Mouse (Mus musculus) lung, postnatal 0 days (tissue): ENCODE measurements around the gene Uvrag. TPM values are rescaled to one million over a fixed set of nuclear protein-coding genes. Genes with fewer than 3 reads are reported as not detected.

Experiments used
- ATAC-seq: fragments of 200-750 bp; cut with Nextera tagmentation; 2 replicates; pipeline ENCODE4 v1.8.0; 2017; ENCODE audit warnings: moderate library complexity
- DNase-seq: peaks from one replicate; pipeline ENCODE4 v3.0.0-alpha.2; 2016; ENCODE audit warnings: low spot score
- H3K27ac ChIP-seq: fragments of 300-500 bp; sonication (generic); 2 replicates; pipeline ENCODE4 v1.5.1; 2014; ENCODE audit warnings: antibody characterized with exemption, mild to moderate bottlenecking, low read length, mixed read lengths
- H3K27me3 ChIP-seq: fragments of 300-500 bp; sonication (generic); replicated peaks from 2 replicates; pipeline ENCODE4 v1.6.1; 2014; ENCODE audit warnings: low read length, mixed read lengths; ENCODE audit not compliant: insufficient read depth
- H3K36me3 ChIP-seq: fragments of 300-500 bp; sonication (generic); 2 replicates; pipeline ENCODE4 v1.6.1; 2014; ENCODE audit warnings: low read length, mixed read lengths; ENCODE audit not compliant: insufficient read depth
- H3K4me1 ChIP-seq: fragments of 300-500 bp; sonication (generic); 2 replicates; pipeline ENCODE4 v1.6.1; 2014; ENCODE audit warnings: antibody characterized with exemption, low read depth, low read length, mixed read lengths; ENCODE audit not compliant: insufficient read depth
- H3K4me2 ChIP-seq: fragments of 300-500 bp; sonication (generic); replicated peaks from 2 replicates; pipeline ENCODE4 v1.6.1; 2014; ENCODE audit warnings: low read depth, mild to moderate bottlenecking, low read length, moderate library complexity, mixed read lengths
- H3K4me3 ChIP-seq: fragments of 300-500 bp; sonication (generic); 2 replicates; pipeline ENCODE4 v1.5.1; 2014; ENCODE audit warnings: low read depth, low read length
- H3K9ac ChIP-seq: fragments of 300-500 bp; sonication (generic); replicated peaks from 2 replicates; pipeline ENCODE4 v1.6.1; 2014; ENCODE audit warnings: low read depth, mild to moderate bottlenecking
- H3K9me3 ChIP-seq: fragments of 300-500 bp; sonication (generic); 2 replicates; pipeline ENCODE4 v1.6.1; 2016; ENCODE audit warnings: low read length, mixed read lengths
- CTCF ChIP-seq: IDR thresholded peaks from 2 replicates; pipeline ENCODE4 v1.5.1; 2016; ENCODE audit warnings: antibody characterized with exemption, mild to moderate bottlenecking
- EP300 ChIP-seq: IDR thresholded peaks from 2 replicates; pipeline ENCODE4 v1.6.1; 2016; ENCODE audit warnings: antibody characterized with exemption, mild to moderate bottlenecking, control low read depth
- WGBS: fragments of 180-500 bp; shearing (Covaris S2); extraction: QIAGEN DNeasy Blood & Tissue Kit; methylation state at CpG from one replicate; pipeline ENCODE4 v1.1.7; 2014; 5-methylcytosine and 5-hydroxymethylcytosine counted together
- polyA plus RNA-seq: library from polyadenylated mRNA; unstranded; fragments of >200 nt; fragmentation: Nextera tagmentation; extraction: Ambion mirVana; gene quantifications from 2 replicates; pipeline ENCODE4 v1.2.1, GENCODE M21; 2015

The Uvrag gene
- polyA plus RNA-seq, 1 experiment from 2014 or later: 23.4 TPM

DNA sequence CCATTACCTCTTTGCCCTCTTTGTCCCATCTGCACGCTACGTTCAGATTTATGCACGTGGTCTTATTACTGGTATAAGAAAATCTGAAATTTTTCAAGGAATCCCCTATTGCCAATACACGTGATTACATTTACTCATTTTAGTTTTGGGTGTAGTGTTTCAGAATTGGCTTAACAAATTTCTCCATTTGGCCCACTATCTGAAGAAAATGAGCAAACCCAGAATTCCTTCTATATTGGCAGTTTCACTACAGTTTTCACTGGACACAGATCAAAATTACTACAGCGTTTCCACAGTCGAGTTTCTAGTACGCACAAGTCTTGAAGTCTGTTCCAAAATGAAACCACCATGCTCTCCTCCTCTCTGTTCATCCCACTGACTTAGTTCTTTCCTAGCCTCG lies 104.7 kb downstream of the Uvrag start:
- Histone ChIP-seq H3K9me3 (no peaks in the 10 kb centered on the region), H3K4me1 (peaks cover 5% of the 10 kb centered on the region; the same call in 1 of the 2 replicates), H3K9ac (no peak overlapping the region), H3K27ac (no peak overlapping the region), H3K27me3 (no peaks in the 10 kb centered on the region), H3K4me3 (no peak overlapping the region), H3K4me2 (no peak overlapping the region), H3K36me3 (no peaks in the 10 kb centered on the region)
- ATAC-seq (no peak), DNase-seq (no peak)
- 42% methylated on average over 8 of the region's 8 CpGs for WGBS
- no peak for TF ChIP-seq CTCF
- no peak for TF ChIP-seq EP300

DNA sequence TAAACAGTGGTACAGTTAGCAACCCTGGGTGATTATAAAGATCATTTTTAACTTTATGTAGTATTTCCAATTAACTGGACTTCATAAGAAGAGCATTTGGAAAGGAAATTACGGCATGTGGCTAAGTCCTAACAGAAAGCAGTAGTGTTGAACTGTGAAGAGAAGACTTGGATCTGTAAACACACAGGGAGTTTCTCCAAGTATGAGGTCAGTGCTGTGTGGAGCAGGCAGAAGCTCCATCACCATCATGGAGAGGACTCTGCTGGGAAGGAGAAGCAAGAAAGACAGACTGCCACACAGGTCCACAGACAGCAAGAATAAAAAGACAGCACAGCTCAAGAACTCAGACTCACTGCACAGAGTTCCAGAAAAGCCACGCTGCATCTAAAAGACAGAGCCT lies 106.0 kb downstream of the Uvrag start:
- Histone ChIP-seq H3K36me3 (no peaks in the 10 kb centered on the region), H3K9me3 (no peaks in the 10 kb centered on the region), H3K9ac (no peak overlapping the region), H3K27ac (no peak overlapping the region), H3K4me2 (no peak overlapping the region), H3K4me3 (no peak overlapping the region), H3K27me3 (no peaks in the 10 kb centered on the region), H3K4me1 (peaks cover 5% of the 10 kb centered on the region; the same call in 1 of the 2 replicates)
- ATAC-seq: no peak
- 87% methylated on average over 2 of the region's 2 CpGs for WGBS
- DNase-seq: no peak
- TF ChIP-seq CTCF (no peak), EP300 (no peak)

DNA sequence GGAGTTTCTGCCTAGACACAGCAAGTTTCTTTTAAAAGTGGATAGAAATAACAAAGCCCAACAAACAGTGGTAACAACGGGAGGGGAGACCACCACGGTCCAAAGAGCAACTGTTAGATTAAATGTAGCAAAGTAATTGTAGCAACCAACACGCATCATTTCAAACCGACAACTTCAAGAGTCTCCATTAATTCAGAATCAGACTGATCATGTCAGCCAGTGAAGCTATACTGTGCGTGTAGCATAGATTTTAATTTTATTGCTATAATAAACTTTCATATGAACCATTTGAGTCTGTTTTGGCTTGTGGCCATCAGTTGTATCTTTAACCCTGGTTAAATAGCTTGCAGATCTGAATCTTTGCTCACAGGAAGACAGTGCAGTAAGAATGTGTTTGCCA lies 107.1 kb downstream of the Uvrag start:
- Histone ChIP-seq H3K9me3 (no peaks in the 10 kb centered on the region), H3K36me3 (no peaks in the 10 kb centered on the region), H3K27ac (no peak overlapping the region), H3K4me1 (peaks cover 5% of the 10 kb centered on the region; the same call in 1 of the 2 replicates), H3K4me3 (no peak overlapping the region), H3K27me3 (no peaks in the 10 kb centered on the region), H3K4me2 (no peak overlapping the region), H3K9ac (no peak overlapping the region)
- TF ChIP-seq CTCF: no peak
- no peak for TF ChIP-seq EP300
- 84% methylated on average over 5 of the region's 5 CpGs for WGBS
- ATAC-seq: no peak
- DNase-seq: no peak

DNA sequence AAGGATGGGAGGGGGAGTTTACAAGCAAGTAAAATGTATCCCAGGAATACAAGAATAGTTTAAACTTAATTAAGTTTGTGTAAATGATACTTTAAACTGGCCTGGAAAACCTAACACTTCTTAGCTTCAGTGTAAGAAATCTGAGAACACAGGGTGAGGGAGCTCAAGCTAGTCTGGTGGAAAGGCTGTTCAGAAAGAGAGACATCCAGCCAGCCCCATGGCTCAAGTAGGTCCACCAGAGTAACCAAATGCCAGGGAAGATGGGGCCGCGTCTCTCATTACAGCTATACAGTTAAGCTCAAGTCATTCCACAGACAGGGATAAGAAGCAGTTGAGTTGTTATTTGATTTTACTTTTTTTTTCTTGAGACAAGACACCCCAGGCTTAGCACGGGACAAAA lies 107.6 kb downstream of the Uvrag start:
- ATAC-seq: no peak
- Histone ChIP-seq H3K27ac (no peak overlapping the region), H3K9me3 (no peaks in the 10 kb centered on the region)

DNA sequence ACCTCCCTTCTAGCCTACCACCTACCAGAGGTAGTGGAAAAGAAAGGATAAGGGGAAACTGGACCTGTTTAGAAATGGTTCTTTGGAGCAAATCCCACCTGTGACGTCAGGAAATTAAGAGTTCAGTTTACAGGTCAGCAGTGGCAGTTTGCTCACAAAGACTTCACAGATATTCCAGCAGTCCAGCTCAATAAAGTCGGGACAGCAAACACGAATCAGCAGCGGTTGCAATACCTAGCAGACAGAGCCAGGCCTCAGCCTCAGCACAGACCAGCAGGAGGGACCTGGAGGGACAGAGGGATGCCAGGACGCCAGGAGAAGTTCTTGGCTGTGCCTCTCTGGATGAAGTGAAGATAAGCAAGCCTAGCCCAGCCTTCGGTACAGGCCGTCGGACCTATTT lies 108.9 kb downstream of the Uvrag start:
- Histone ChIP-seq H3K4me3 (no peak overlapping the region), H3K27me3 (no peaks in the 10 kb centered on the region), H3K9ac (no peak overlapping the region), H3K27ac (no peak overlapping the region), H3K9me3 (no peaks in the 10 kb centered on the region), H3K4me2 (no peak overlapping the region), H3K4me1 (peaks cover 5% of the 10 kb centered on the region; the same call in 1 of the 2 replicates), H3K36me3 (no peaks in the 10 kb centered on the region)
- no peak for TF ChIP-seq EP300
- no peak for TF ChIP-seq CTCF
- DNase-seq (no peak), ATAC-seq (no peak)
- 93% methylated on average over 8 of the region's 8 CpGs for WGBS

More for the DNA sequence above, 107.6 kb downstream of the Uvrag start:
- Histone ChIP-seq H3K27me3 (no peaks in the 10 kb centered on the region), H3K4me2 (no peak overlapping the region), H3K9ac (no peak overlapping the region), H3K36me3 (no peaks in the 10 kb centered on the region), H3K4me1 (peaks cover 5% of the 10 kb centered on the region; the same call in 1 of the 2 replicates), H3K4me3 (no peak overlapping the region)
- TF ChIP-seq EP300 (no peak), CTCF (no peak)
- WGBS: 91% methylated on average over 3 of the region's 3 CpGs
- DNase-seq: no peak

DNA sequence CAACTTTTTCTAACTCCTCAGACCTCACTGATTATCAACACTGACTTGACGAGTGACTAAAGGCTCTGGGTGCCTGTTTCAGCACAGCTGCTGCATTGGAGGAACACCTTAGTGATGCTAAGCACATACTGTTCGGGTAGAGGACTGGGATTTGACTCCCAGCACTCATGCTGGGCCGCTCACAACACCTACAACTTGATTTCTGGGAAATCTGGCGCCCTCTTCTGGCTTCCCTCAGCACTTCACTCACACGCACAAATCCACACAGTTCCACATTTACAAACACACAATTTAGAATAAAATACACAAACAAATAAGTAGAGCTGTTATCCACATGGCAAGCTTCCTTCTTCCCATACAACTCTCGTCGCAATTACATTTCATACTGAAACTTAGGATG lies 112.8 kb downstream of the Uvrag start:
- H3K36me3 ChIP-seq: no peaks in the 10 kb centered on the region
- WGBS: 91% methylated on average over 7 of the region's 7 CpGs
- DNase-seq (no peak), ATAC-seq (no peak)
- H3K4me1 ChIP-seq: no peaks in the 10 kb centered on the region
- no peak overlapping the region for H3K4me2 ChIP-seq
- TF ChIP-seq CTCF (peak; percentile 49), EP300 (no peak)
- H3K27me3 ChIP-seq: no peaks in the 10 kb centered on the region
- H3K27ac ChIP-seq: no peak overlapping the region
- H3K9me3 ChIP-seq: no peaks in the 10 kb centered on the region
- no peak overlapping the region for H3K9ac ChIP-seq
- H3K4me3 ChIP-seq: no peak overlapping the region

DNA sequence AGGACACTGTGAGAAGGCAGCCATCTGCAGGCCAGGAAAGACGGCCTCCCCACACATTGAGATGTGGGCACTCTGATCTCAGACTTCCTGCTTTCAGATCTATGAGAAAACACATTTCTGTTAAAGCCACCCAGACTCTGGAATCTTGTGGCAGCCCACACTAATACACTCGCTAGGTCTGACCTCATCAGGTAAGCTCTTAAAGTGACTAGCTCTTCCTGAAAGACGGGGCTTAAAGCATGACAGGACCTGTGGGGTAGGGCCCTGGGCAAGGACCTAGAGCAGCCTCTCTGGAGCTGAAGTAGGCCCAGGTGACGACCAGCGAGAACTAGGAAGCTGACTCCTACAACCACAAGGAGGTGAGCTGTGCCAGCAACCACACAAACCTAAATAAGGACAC lies 113.8 kb downstream of the Uvrag start:
- no peak overlapping the region for H3K9ac ChIP-seq
- no peaks in the 10 kb centered on the region for H3K27me3 ChIP-seq
- H3K36me3 ChIP-seq: no peaks in the 10 kb centered on the region
- H3K27ac ChIP-seq: peak overlapping the region; percentile 52
- WGBS: 50% methylated on average over 5 of the region's 5 CpGs
- no peak overlapping the region for H3K4me3 ChIP-seq
- TF ChIP-seq CTCF (no peak), EP300 (no peak)
- no peaks in the 10 kb centered on the region for H3K4me1 ChIP-seq
- DNase-seq (peak; percentile 80), ATAC-seq (peak; percentile 93)
- no peak overlapping the region for H3K4me2 ChIP-seq
- no peaks in the 10 kb centered on the region for H3K9me3 ChIP-seq
